Mouse (Mus musculus): ENCODE measurements around the gene Spen. TPM values are rescaled to one million over a fixed set of nuclear protein-coding genes. Genes with fewer than 3 reads are reported as not detected.
"Not testable (repeated sequence)": the region's sequence is repeated elsewhere in the genome, so short reads cannot be mapped to it uniquely, and the experiment has no call there.

The Spen gene
- total and polyA plus RNA-seq, 3 experiments: 10.7 to 28.9 (median 28.0) TPM

- Histone ChIP-seq H3K27me3 (ENCODE audit: control insufficient read depth, insufficient read depth, low read length) (no peaks in the 10 kb centered on the region), H3K79me2 (replicated peaks; ENCODE audit: control insufficient read depth, insufficient read depth, low read length) (no peaks in the 10 kb centered on the region), H3K4me3 (no peak overlapping the region), H3K4me1 (ENCODE audit: control insufficient read depth, insufficient read depth, low read length) (peaks cover 15% of the 10 kb centered on the region), H3K36me3 (ENCODE audit: control insufficient read depth, insufficient read depth, low read length) (no peaks in the 10 kb centered on the region), H3K27ac (peak overlapping the region; percentile 70; the same call in 1 of the 2 replicates), H3K9ac (ENCODE audit: low read depth, low read length) (no peak overlapping the region)
- TF ChIP-seq POLR2A (IDR thresholded peaks at IDR 0.05; ENCODE audit: insufficient read depth, low read depth, low read length) (no peak), EP300 (IDR thresholded peaks at IDR 0.05; ENCODE audit: insufficient read depth, low read depth, low read length) (no peak), CTCF (IDR thresholded peaks at IDR 0.05) (no peak)
- 89% methylated on average over 3 of the region's 3 CpGs for WGBS
- intact Hi-C loops (cut with DNase I): loop anchor here (5.0 kb wide), 1 partner anchor 77 kb away; no protein-coding TSS in a partner anchor
- DNase-seq: no peak
These were observed 26.3 kb upstream of the Spen start for GRCm38 (mm10) chr4:141564660-141565059.

- no peaks in the 10 kb centered on the region for H3K36me3 ChIP-seq (ENCODE audit: control insufficient read depth, insufficient read depth, low read length)
- H3K4me3 ChIP-seq: no peak overlapping the region
- H3K9ac ChIP-seq (ENCODE audit: low read depth, low read length): no peak overlapping the region
- TF ChIP-seq CTCF (IDR thresholded peaks at IDR 0.05) (no peak), POLR2A (IDR thresholded peaks at IDR 0.05; ENCODE audit: insufficient read depth, low read depth, low read length) (no peak), EP300 (IDR thresholded peaks at IDR 0.05; ENCODE audit: insufficient read depth, low read depth, low read length) (no peak)
- H3K27ac ChIP-seq: peak overlapping the region; percentile 70; the same call in 1 of the 2 replicates
- peaks cover 14% of the 10 kb centered on the region for H3K4me1 ChIP-seq (ENCODE audit: control insufficient read depth, insufficient read depth, low read length)
- no peaks in the 10 kb centered on the region for H3K27me3 ChIP-seq (ENCODE audit: control insufficient read depth, insufficient read depth, low read length)
- no peaks in the 10 kb centered on the region for H3K79me2 ChIP-seq (replicated peaks; ENCODE audit: control insufficient read depth, insufficient read depth, low read length)
- intact Hi-C loops (cut with DNase I): loop anchor here (5.0 kb wide), 1 partner anchor 77 kb away; no protein-coding TSS in a partner anchor
- 91% methylated on average over 4 of the region's 4 CpGs for WGBS
- DNase-seq: no peak
These were observed 25.8 kb upstream of the Spen start for GRCm38 (mm10) chr4:141564209-141564608.

GRCm38 (mm10) chr4:141562281-141562680 lies 23.9 kb upstream of the Spen start:
- H3K27ac ChIP-seq: no peak overlapping the region
- WGBS: 53% methylated on average over 11 of the region's 11 CpGs
- TF ChIP-seq CTCF (IDR thresholded peaks at IDR 0.05) (no peak), EP300 (IDR thresholded peaks at IDR 0.05; ENCODE audit: insufficient read depth, low read depth, low read length) (no peak), POLR2A (IDR thresholded peaks at IDR 0.05; ENCODE audit: insufficient read depth, low read depth, low read length) (no peak)

GRCm38 (mm10) chr4:141561331-141561919 lies 23.0 kb upstream of the Spen start:
- not testable (repeated sequence) for DNase-seq; H3K27me3 ChIP-seq (ENCODE audit: control insufficient read depth, insufficient read depth, low read length); H3K36me3 ChIP-seq (ENCODE audit: control insufficient read depth, insufficient read depth, low read length); H3K27ac ChIP-seq; H3K9ac ChIP-seq (ENCODE audit: low read depth, low read length); H3K79me2 ChIP-seq (replicated peaks; ENCODE audit: control insufficient read depth, insufficient read depth, low read length); H3K4me3 ChIP-seq
- intact Hi-C loops (cut with DNase I): loop anchor here (2.0 to 5.0 kb wide), 2 partner anchors 74 to 157 kb away; no protein-coding TSS in a partner anchor
- H3K4me1 ChIP-seq (ENCODE audit: control insufficient read depth, insufficient read depth, low read length): peaks cover 20% of the 10 kb centered on the region
- 90% methylated on average over 5 of the region's 5 CpGs for WGBS
- peak; percentile 53 for TF ChIP-seq CTCF (IDR thresholded peaks at IDR 0.05)

More at GRCm38 (mm10) chr4:141562281-141562680, 23.9 kb upstream of the Spen start:
- intact Hi-C loops (cut with DNase I): loop anchor here (5.0 kb wide), 1 partner anchor 75 kb away; no protein-coding TSS in a partner anchor
- Histone ChIP-seq H3K79me2 (replicated peaks; ENCODE audit: control insufficient read depth, insufficient read depth, low read length) (no peaks in the 10 kb centered on the region), H3K36me3 (ENCODE audit: control insufficient read depth, insufficient read depth, low read length) (no peaks in the 10 kb centered on the region), H3K4me3 (no peak overlapping the region), H3K9ac (ENCODE audit: low read depth, low read length) (no peak overlapping the region; the same call in 1 of the 2 replicates), H3K4me1 (ENCODE audit: control insufficient read depth, insufficient read depth, low read length) (peaks cover 20% of the 10 kb centered on the region), H3K27me3 (ENCODE audit: control insufficient read depth, insufficient read depth, low read length) (no peaks in the 10 kb centered on the region)
- DNase-seq: no peak

DNA sequence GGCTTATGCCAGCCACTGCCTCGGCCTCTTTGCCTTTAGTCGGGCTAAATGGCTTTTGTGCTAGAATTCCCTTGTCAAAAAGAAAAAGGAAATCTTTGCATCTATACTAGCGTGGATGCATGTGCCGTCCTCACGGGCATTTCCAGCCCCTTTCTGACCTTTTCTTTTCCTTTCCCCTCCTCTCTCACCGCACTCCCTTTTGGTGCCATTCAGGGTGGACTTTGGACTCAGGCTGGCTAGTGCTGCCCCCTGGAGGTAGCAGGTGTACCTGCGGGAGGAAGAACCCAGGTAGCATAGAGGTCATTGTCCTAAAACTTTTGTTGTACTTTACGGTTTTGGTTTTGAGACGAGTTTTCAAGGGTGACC lies 21.5 kb upstream of the Spen start:
- H3K4me1 ChIP-seq (ENCODE audit: control insufficient read depth, insufficient read depth, low read length): peaks cover 16% of the 10 kb centered on the region
- H3K79me2 ChIP-seq (replicated peaks; ENCODE audit: control insufficient read depth, insufficient read depth, low read length): no peaks in the 10 kb centered on the region
- H3K36me3 ChIP-seq (ENCODE audit: control insufficient read depth, insufficient read depth, low read length): no peaks in the 10 kb centered on the region
- intact Hi-C loops (cut with DNase I): loop anchor here (1.0 to 5.0 kb wide), 6 partner anchors 15 to 155 kb away; partner anchors contain the start of gene Spen
- DNase-seq: peak; percentile 86
- WGBS: under 1% methylated on average over 9 of the region's 9 CpGs
- H3K9ac ChIP-seq (ENCODE audit: low read depth, low read length): peak overlapping the region; percentile 66
- H3K27ac ChIP-seq: peak overlapping the region; percentile 99
- H3K4me3 ChIP-seq: peak overlapping the region; percentile 60
- TF ChIP-seq POLR2A (IDR thresholded peaks at IDR 0.05; ENCODE audit: insufficient read depth, low read depth, low read length): no peak
- peak; percentile 87 for TF ChIP-seq EP300 (IDR thresholded peaks at IDR 0.05; ENCODE audit: insufficient read depth, low read depth, low read length)
- TF ChIP-seq CTCF (IDR thresholded peaks at IDR 0.05): peak; percentile 99
- H3K27me3 ChIP-seq (ENCODE audit: control insufficient read depth, insufficient read depth, low read length): no peaks in the 10 kb centered on the region

Measured in heart, adult 2 months (tissue).